Mouse (Mus musculus): ENCODE measurements around the gene Adarb2.

GRCm38 (mm10) chr13:8705296-8705695 lies 502.6 kb downstream of the Adarb2 start:
- TF ChIP-seq POLR2A (IDR thresholded peaks at IDR 0.05; ENCODE audit: borderline replicate concordance, extremely low read depth, low read depth, low read length) = no peak
- no peak for TF ChIP-seq CTCF (IDR thresholded peaks at IDR 0.05; ENCODE audit: insufficient read depth, low read length)
